Mouse (Mus musculus) urinary bladder, postnatal 10 days (tissue): Measurements from ENCODE around the gene Crygf.
"Not testable (repeated sequence)": the region's sequence is repeated elsewhere in the genome, so short reads cannot be mapped to it uniquely, and the experiment has no call there.

Source experiments
- DNase-seq: peaks from one replicate; pipeline ENCODE4 v3.0.0; 2022; ENCODE audit warnings: low spot score

Crygf gene

GRCm38 (mm10) chr1:65926294-65926693 lies at the start of gene Crygf:
TSS of gene Crygf (plus strand) at chr1:65926520.
- DNase-seq, result no peak

GRCm38 (mm10) chr1:65925361-65926210 lies 734 bp upstream of the Crygf start:
- DNase-seq, result no peak

- DNase-seq, result not testable (repeated sequence)
Measured at GRCm38 (mm10) chr1:65926696-65927095, 376 bp downstream of the Crygf start.

GRCm38 (mm10) chr1:65930055-65930454 lies 3.7 kb downstream of the Crygf start:
- DNase-seq, result no peak

GRCm38 (mm10) chr1:65932091-65932812 lies 5.9 kb downstream of the Crygf start:
- DNase-seq, result no peak
